Mouse (Mus musculus) bone marrow, adult 2 months (tissue): ENCODE data around the gene Ddi2.

Experiments used
- CTCF ChIP-seq: fragments of 200-500 bp; IDR thresholded peaks from 2 replicates; pipeline ENCODE4 v1.5.1; 2011; ENCODE audit warnings: low read length, control low read depth; ENCODE audit not compliant: control insufficient read depth, insufficient read depth
- POLR2A ChIP-seq: fragments of 200-500 bp; IDR thresholded peaks from 2 replicates; pipeline ENCODE4 v1.6.1; 2011; ENCODE audit warnings: low read depth, mild to moderate bottlenecking, control low read depth, low read length, borderline replicate concordance; ENCODE audit not compliant: control insufficient read depth

GRCm38 (mm10) chr4:141651944-141652343 lies 71.3 kb downstream of the Ddi2 start:
- TF ChIP-seq CTCF (no peak), POLR2A (no peak)
